Mouse (Mus musculus): ENCODE data around the gene Alkbh4. TPM values are rescaled to one million over a fixed set of nuclear protein-coding genes. Genes with fewer than 3 reads are reported as not detected.

Alkbh4 gene
- polyA plus RNA-seq, 1 experiment from 2014 or later = 12.0 TPM

- H3K9me3 ChIP-seq (replicated peaks) = no peaks in the 10 kb centered on the region
- peaks cover 9% of the 10 kb centered on the region for H3K36me3 ChIP-seq (replicated peaks)
- no peak overlapping the region for H3K4me2 ChIP-seq
- ATAC-seq (ENCODE audit: insufficient read depth) = no peak
- no peak overlapping the region for H3K4me3 ChIP-seq (replicated peaks)
- WGBS (ENCODE audit: insufficient replicate concordance) = 86% methylated on average over 3 of the region's 3 CpGs
- no peaks in the 10 kb centered on the region for H3K27me3 ChIP-seq
- H3K4me1 ChIP-seq (replicated peaks) = peaks cover 26% of the 10 kb centered on the region
- H3K27ac ChIP-seq (replicated peaks) = no peak overlapping the region
- no peak overlapping the region for H3K9ac ChIP-seq
These were observed 32.1 kb downstream of the Alkbh4 start for GRCm38 (mm10) chr5:136168071-136168470.

DNA sequence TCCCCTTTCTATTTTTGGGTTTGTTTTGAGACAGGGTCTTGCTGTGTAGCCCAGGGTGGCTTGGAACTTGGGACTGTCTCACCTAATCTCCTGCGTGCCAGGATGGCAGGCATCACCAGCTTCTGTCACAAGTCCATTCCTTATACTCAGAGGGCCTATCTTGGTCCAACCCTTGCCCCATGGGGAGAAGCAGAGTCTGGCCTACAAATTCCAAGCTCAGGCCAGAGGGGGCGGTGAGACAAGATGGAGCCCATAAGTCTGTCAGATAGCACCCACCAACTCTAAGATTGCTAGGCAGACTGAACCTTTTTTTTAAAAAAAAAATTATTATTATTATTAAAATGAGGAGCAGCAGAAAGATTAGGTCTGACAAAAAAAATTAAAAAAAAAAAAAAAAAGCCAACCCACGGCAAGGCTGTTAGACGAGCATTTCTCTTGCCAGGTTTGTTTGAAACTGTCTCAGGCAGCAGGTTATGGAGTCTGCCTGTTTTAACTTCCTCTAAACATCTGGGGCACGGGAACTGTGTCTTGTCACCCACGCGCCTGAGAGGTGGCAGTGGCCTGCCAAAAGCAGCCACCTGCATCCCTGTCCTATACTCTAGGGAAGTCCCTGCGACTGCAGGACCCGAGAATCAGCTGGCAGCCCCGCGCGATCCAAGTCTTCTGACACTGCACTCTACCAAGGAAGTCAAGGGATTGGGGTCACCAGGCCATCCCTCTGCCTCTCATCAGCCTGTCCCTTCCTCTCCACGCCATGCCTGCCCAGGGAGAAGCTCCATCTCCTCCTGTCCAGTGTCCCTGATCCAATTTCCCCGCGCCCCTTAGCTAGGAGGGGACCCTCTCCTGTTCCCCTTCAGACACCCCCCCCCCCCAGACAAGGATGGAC is 33.9 kb downstream of the Alkbh4 start:
- H3K9ac ChIP-seq = peak overlapping the region; percentile 56; the same call in 1 of the 2 replicates
- H3K4me3 ChIP-seq (replicated peaks) = peak overlapping the region; percentile 65
- peak overlapping the region; percentile 92 for H3K4me2 ChIP-seq
- H3K4me1 ChIP-seq (replicated peaks) = peaks cover 35% of the 10 kb centered on the region
- no peaks in the 10 kb centered on the region for H3K9me3 ChIP-seq (replicated peaks)
- 9% methylated on average over 15 of the region's 15 CpGs for WGBS (ENCODE audit: insufficient replicate concordance)
- no peaks in the 10 kb centered on the region for H3K27me3 ChIP-seq
- H3K27ac ChIP-seq (replicated peaks) = peak overlapping the region; percentile 77
- H3K36me3 ChIP-seq (replicated peaks) = peaks cover 9% of the 10 kb centered on the region
- ATAC-seq (ENCODE audit: insufficient read depth) = peak; percentile 26

DNA sequence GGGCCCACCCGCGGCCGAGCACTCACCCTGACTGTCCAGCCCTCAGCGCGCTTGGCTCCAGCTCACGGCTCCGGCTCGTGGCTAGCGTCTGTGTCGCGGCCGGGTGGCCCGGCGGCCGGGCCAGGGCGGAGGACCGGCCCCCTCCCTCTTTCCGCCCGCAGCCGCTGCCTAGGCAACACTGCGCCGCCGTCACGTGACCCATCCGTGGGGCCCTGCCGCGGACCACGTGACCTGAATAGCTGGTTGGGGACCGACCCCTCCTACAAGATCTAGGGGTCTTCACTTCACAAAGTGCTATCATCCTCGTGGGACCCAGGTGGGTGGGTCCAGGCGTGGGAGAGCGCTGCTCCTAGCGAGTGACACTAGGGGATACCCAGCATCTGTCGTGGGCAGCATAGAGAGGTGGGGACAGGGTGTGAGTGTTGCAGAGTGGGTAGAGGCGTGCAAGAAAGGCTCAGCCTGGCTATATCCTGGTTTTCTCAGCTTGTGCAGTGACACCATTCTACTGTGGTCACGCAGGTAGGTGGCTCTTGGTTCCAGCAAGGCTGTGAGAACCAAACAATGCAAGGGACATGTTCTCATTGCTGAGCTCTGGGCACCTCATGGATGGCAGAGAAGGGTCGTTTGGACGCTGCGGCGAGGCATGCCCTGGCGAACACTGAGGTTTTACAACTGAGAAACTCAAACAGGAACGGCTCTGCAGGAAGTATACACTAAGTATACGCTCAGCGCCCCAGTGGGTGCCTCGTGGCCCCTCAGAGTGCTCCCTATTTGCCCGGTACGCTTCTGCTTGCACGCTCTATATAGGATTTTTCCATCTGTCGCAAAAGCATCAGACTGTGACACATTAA is 34.8 kb downstream of the Alkbh4 start, which contains the start of gene Orai2:
TSS of gene Orai2 (minus strand) at position 202 of the 851 bp plus-strand sequence.
- 2% methylated on average over 49 of the region's 49 CpGs for WGBS (ENCODE audit: insufficient replicate concordance)
- H3K27ac ChIP-seq (replicated peaks) = peak within 1 kb of the TSS; percentile 77
- no peaks in the 10 kb centered on the region for H3K27me3 ChIP-seq
- peak; percentile 79 for ATAC-seq (ENCODE audit: insufficient read depth)
- peaks cover 9% of the 10 kb centered on the region for H3K36me3 ChIP-seq (replicated peaks)
- peak within 1 kb of the TSS; percentile 65 for H3K4me3 ChIP-seq (replicated peaks)
- H3K9me3 ChIP-seq (replicated peaks) = no peaks in the 10 kb centered on the region
- peaks cover 35% of the 10 kb centered on the region for H3K4me1 ChIP-seq (replicated peaks)
- H3K9ac ChIP-seq = peak within 1 kb of the TSS; percentile 56
- H3K4me2 ChIP-seq = peak within 1 kb of the TSS; percentile 92

DNA sequence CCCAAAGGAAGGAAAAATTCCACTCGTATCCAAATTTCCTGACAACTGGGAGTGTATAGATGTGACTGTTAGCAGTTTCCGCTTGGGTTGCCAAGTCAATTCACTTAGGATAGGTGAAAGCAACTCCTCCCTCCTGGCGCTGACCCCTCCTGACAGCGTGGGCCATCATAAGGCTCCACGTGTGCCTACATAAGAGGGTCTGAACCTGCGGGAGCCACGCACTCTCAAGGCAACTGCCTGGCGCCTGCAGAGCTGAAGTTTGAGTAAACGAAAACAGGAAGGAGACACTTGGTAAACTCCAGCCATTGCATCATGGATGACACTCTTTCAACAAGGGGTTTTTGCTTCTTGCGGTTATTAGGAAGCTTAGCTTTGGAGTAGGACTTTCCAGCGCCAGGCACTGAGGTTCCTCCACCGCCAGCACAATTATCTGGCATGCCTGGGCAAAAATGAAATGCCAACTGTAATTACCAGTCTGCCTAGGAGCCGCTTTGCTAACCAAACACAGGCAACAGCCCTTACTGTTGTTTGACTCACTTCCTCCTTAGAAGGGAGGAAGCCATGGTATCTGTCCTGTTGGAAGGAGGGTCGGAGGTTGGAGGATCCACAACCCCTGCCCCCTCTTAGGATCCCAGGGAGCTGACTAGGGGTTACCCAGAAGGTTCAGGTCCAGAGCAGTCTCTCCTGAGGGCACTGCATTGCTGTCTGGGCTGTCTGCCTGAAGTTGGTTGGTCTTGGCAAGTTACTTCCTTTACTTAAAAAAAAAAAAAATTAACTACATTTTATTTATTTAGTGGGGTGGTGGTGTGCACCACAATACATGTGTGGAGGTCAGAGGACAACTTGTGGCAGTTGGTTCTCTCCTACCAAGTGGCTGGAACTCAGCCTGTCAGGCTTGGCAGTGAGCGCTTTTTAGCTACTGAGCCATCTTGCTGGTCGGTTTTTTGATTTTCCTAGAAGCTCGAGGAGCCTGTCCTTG is 35.7 kb downstream of the Alkbh4 start:
- peak; percentile 22; the same call in 1 of the 2 replicates for ATAC-seq (ENCODE audit: insufficient read depth)
- WGBS (ENCODE audit: insufficient replicate concordance) = 13% methylated on average over 17 of the region's 17 CpGs
- Histone ChIP-seq H3K9me3 (replicated peaks) (no peaks in the 10 kb centered on the region), H3K4me1 (replicated peaks) (peaks cover 35% of the 10 kb centered on the region), H3K4me3 (replicated peaks) (peak overlapping the region; percentile 65), H3K27me3 (no peaks in the 10 kb centered on the region), H3K36me3 (replicated peaks) (peaks cover 9% of the 10 kb centered on the region), H3K4me2 (peak overlapping the region; percentile 92), H3K27ac (replicated peaks) (peak overlapping the region; percentile 77), H3K9ac (no peak overlapping the region; the same call in 1 of the 2 replicates)

- Histone ChIP-seq H3K4me1 (replicated peaks) (peaks cover 35% of the 10 kb centered on the region), H3K4me3 (replicated peaks) (no peak overlapping the region), H3K9ac (no peak overlapping the region), H3K36me3 (replicated peaks) (peaks cover 12% of the 10 kb centered on the region), H3K4me2 (no peak overlapping the region), H3K9me3 (replicated peaks) (no peaks in the 10 kb centered on the region), H3K27ac (replicated peaks) (no peak overlapping the region), H3K27me3 (no peaks in the 10 kb centered on the region)
- no peak for ATAC-seq (ENCODE audit: insufficient read depth)
- 69% methylated on average over 9 of the region's 9 CpGs for WGBS (ENCODE audit: insufficient replicate concordance)
These were observed 37.0 kb downstream of the Alkbh4 start for GRCm38 (mm10) chr5:136172939-136173338.

DNA sequence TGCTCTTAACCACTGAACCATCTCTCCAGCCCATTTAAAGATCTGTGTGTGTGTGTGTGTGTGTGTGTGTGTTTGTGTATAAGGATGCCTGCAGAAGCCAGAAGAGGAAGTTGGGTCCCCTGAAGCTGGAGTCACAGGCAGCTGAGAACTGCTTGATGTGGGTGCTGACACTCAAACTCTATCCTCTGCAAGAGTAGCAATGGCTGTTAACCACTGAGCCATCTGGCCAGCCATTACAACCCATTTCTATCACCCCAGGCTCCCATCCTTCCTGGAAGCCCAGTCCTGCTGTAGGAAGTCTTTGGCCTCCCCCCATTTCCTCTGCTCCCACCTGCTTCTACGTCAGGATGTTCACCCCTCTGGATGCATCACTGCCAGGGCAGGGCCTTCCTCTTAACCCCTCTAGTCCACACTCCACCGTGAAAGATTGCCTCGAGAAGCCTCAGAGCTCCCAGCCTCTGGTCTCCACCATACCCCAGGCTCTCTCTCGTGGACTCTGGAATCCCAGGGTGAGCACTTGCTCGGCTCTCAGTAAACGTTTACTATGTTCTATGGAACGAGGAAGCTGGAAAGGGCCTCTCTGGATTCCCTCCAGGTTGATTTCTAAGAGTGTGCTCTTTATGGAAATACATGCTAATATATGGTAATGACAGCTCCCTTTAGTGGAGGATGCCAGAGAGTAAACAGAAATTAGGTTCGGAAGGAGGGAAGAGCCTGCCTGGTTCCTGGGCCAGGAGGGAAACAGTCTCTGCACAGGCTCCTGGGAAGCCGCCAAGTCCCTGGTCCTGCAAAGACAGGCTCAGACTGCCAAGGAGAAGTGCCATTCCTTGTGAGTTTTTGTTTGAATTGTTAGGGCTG is 37.9 kb downstream of the Alkbh4 start:
- peaks cover 16% of the 10 kb centered on the region for H3K36me3 ChIP-seq (replicated peaks)
- H3K9ac ChIP-seq = no peak overlapping the region
- H3K27ac ChIP-seq (replicated peaks) = no peak overlapping the region
- WGBS (ENCODE audit: insufficient replicate concordance) = 30% methylated on average over 9 of the region's 9 CpGs
- H3K27me3 ChIP-seq = no peaks in the 10 kb centered on the region
- no peaks in the 10 kb centered on the region for H3K9me3 ChIP-seq (replicated peaks)
- H3K4me1 ChIP-seq (replicated peaks) = peaks cover 38% of the 10 kb centered on the region
- H3K4me3 ChIP-seq (replicated peaks) = no peak overlapping the region
- no peak overlapping the region for H3K4me2 ChIP-seq
- ATAC-seq (ENCODE audit: insufficient read depth) = no peak

- WGBS (ENCODE audit: insufficient replicate concordance) = 57% methylated on average over 5 of the region's 5 CpGs
- H3K36me3 ChIP-seq (replicated peaks) = peaks cover 66% of the 10 kb centered on the region
- no peak overlapping the region for H3K27ac ChIP-seq (replicated peaks)
- H3K9ac ChIP-seq = no peak overlapping the region
- H3K4me3 ChIP-seq (replicated peaks) = no peak overlapping the region
- H3K9me3 ChIP-seq (replicated peaks) = no peaks in the 10 kb centered on the region
- ATAC-seq (ENCODE audit: insufficient read depth) = no peak
- H3K4me1 ChIP-seq (replicated peaks) = 0 out of 2 replicates have a peak, but pooled peaks cover 5% of the 10 kb centered on the region
- no peak overlapping the region for H3K4me2 ChIP-seq
- no peaks in the 10 kb centered on the region for H3K27me3 ChIP-seq
These were observed 43.6 kb downstream of the Alkbh4 start for GRCm38 (mm10) chr5:136179594-136179993.

DNA sequence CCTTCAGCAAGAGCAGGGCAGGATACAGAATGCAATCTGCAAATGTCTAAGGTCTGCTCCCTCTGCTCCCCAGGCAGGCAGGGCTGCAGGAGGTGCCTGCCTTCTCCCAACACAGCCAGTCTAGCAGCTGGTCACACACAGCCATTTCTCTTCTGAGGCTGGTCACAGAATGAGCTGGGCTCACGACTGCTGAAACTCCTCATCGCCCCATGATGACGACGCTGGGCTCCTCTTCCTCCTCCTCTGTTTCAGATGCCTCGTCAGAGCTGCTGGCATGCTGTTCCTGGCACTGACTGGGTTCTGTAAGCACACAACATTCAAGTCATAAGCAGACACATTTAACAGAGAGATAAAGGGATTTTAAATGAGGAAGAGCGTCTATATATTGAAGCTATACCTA is 45.3 kb downstream of the Alkbh4 start:
- Histone ChIP-seq H3K9ac (no peak overlapping the region), H3K27ac (replicated peaks) (no peak overlapping the region), H3K36me3 (replicated peaks) (peaks cover 82% of the 10 kb centered on the region), H3K27me3 (no peaks in the 10 kb centered on the region), H3K4me1 (replicated peaks) (0 out of 2 replicates have a peak, but pooled peaks cover 5% of the 10 kb centered on the region), H3K4me3 (replicated peaks) (no peak overlapping the region), H3K9me3 (replicated peaks) (no peaks in the 10 kb centered on the region), H3K4me2 (no peak overlapping the region)
- WGBS (ENCODE audit: insufficient replicate concordance) = 85% methylated on average over 6 of the region's 6 CpGs
- no peak for ATAC-seq (ENCODE audit: insufficient read depth)

DNA sequence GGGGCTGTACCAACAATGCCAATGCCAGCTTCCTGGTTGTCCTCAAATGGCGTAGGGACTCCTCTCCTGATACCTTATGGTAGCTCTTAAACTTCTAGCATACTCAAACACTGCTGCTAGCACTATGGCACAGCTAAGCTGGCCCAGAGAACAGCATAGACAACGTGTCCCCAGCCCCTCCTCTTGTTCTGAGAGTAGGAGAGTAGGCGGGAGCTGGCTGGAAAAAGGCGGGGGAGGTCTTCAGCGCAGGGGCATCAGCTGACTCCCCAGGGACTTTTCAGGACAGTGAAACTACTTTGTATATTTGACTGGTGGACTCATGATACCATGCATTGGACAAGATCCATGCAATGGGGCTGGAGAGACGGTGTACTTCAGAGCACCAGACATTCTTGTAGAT is 46.1 kb downstream of the Alkbh4 start:
- Histone ChIP-seq H3K27ac (replicated peaks) (no peak overlapping the region), H3K9me3 (replicated peaks) (no peaks in the 10 kb centered on the region), H3K4me2 (no peak overlapping the region), H3K4me1 (replicated peaks) (0 out of 2 replicates have a peak, but pooled peaks cover 5% of the 10 kb centered on the region), H3K9ac (no peak overlapping the region), H3K27me3 (no peaks in the 10 kb centered on the region), H3K4me3 (replicated peaks) (no peak overlapping the region), H3K36me3 (replicated peaks) (peaks cover 91% of the 10 kb centered on the region)
- no peak for ATAC-seq (ENCODE audit: insufficient read depth)
- 69% methylated on average over 6 of the region's 6 CpGs for WGBS (ENCODE audit: insufficient replicate concordance)
